Mouse (Mus musculus) thymus, postnatal 36 days (tissue): ENCODE measurements around the gene Ldlrad3.

Source experiments
- DNase-seq, 2 experiments: peaks; one replicate each; pipeline ENCODE4 v3.0.0; 2022; ENCODE audit warnings: mixed read lengths in 2 of 2

The Ldlrad3 gene

GRCm38 (mm10) chr2:102185069-102185950 lies 875 bp downstream of the Ldlrad3 start:
- DNase-seq = peak; percentile 14 to 29

- DNase-seq = peak; percentile 24 to 57
Observed at GRCm38 (mm10) chr2:102183720-102184480, 2.3 kb downstream of the Ldlrad3 start.

- no peak for DNase-seq
Observed at GRCm38 (mm10) chr2:102181459-102181858, 4.7 kb downstream of the Ldlrad3 start.

DNA sequence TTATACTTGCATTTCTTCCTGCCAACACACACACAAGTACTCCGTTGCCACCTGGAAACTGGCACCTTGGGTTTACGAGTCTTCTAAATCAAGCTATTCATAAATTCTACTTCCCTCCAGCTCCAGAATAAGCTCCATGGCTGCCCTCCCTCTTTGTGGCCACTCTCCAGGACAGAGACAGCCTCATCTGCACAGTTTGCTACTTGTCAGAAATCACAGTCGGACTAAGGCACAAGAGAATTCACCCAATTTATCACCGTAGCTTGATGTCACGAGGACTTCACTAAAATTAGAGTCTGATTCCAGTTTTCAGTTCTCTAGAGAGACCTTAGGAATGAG lies 9.8 kb downstream of the Ldlrad3 start:
- no peak for DNase-seq

GRCm38 (mm10) chr2:102175741-102176433 lies 10.3 kb downstream of the Ldlrad3 start:
- no peak for DNase-seq

DNA sequence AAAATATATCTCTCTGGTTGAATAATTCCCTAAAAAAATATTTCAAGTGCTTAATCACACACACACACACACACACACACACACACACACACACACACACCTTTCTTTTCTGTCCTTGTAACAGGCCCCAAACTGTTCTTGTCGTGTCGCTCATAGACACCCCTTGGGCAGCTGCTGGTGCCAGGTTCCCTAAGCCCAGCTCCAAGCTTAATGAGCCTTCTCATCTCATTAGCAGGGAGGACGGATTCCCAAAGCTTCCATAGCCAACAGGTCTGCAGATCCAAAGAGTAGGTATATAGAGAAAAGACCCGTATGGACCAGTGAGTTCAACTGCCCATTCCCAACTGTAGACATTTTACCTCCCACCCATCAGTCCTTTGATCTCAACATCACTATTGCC lies 13.7 kb downstream of the Ldlrad3 start:
- no peak for DNase-seq

- DNase-seq = no peak
Observed at GRCm38 (mm10) chr2:102166550-102167325, 19.4 kb downstream of the Ldlrad3 start.

GRCm38 (mm10) chr2:102163106-102163505 lies 23.1 kb downstream of the Ldlrad3 start:
- no peak for DNase-seq

DNA sequence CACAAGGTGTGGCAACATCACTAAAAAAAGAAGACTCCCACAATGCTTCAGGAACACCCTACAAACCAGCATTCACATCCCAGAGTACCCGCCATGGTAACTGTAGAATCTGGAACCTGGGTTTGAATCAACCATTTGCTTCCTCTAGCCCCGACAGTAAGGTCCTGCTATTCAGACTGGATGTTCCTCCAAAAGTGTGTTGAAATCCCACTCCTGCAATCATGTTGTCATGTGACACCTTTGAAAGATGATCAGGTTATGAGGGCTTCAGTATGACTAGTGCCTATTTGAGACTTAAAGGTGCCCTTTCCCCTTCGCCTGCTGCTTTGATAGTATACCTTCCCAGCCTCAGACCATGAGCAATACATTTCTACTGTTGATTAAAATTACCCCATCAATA lies 28.6 kb downstream of the Ldlrad3 start:
- DNase-seq = no peak

GRCm38 (mm10) chr2:102157010-102157409 lies 29.2 kb downstream of the Ldlrad3 start:
- DNase-seq = no peak

- DNase-seq = no peak
Observed at GRCm38 (mm10) chr2:102156460-102156859, 29.7 kb downstream of the Ldlrad3 start.

DNA sequence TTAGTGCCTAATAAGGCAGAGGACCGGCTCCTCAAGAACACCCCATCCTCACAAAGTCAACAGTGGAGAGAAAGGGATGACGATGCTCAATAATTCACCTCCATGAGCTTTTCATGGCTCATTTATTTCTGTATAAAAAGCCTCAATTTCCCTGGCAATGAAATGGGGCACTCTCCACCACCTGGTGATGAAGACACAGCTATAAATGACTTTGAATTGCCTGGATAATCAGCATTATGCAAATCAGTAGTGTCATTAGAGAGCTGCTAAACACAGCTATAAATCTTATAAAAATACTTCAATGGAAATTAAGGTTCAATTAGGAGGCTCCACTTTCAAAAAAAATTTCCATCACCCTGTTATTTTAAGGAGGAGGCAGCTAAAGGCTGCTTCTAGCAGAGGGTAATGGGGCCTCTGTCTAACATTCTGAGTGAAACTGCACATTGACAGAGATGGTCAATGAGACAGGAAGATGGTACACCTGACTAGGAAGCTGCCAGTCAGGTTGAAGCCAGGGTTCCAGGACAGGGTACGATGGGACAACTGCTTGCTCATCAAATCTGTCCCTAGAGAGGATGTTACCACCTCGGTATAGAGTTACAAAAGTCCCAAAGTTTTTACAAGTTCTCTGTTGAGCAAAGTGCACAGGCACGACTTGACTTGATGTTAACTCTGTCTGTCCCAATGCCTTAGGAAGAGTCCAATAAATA lies 30.7 kb downstream of the Ldlrad3 start:
- DNase-seq = no peak

GRCm38 (mm10) chr2:102154771-102155211 lies 31.4 kb downstream of the Ldlrad3 start:
- DNase-seq = no peak

GRCm38 (mm10) chr2:102154328-102154727 lies 31.9 kb downstream of the Ldlrad3 start:
- DNase-seq = no peak

DNA sequence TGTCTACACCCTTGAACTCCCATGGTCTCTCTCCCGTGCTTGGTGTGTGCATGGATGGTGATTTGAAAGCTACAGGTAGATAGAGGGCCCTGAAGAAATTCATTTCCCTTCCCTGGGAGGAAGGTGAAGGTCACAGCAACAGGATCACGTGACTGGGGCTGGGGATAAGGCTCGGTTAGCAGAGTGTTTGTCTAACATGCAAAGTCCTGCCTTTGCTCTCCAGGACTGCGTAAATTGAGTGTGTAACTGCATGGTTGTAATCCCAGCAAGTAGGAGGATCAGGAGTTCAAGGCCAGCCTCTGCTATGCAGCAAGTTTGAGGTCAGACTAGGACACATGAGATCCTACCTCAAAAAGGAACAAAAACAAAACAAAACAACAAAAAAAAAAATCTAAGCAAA lies 32.7 kb downstream of the Ldlrad3 start:
- no peak for DNase-seq

GRCm38 (mm10) chr2:102152851-102153250 lies 33.3 kb downstream of the Ldlrad3 start:
- no peak for DNase-seq

- DNase-seq = no peak
Observed at GRCm38 (mm10) chr2:102149058-102149457, 37.1 kb downstream of the Ldlrad3 start.

GRCm38 (mm10) chr2:102148093-102148492 lies 38.1 kb downstream of the Ldlrad3 start:
- DNase-seq = no peak

DNA sequence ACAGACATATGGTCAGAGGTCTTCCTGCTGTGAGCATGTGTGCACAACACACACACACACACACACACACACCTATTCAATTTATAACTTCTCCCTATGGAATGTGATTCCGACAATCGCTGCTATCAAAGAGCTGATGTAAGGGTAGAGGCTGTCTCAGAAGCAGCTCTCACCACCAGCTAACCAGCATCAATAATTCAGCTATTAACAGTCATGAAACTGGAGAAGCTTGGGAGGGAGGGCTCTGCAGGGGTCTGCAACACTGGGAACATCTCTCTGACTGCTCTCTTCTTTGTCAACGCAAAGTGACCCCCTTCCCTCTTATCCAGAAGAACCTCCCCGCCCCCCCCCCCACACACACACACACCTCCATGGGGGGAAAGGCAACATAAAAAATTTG lies 38.6 kb downstream of the Ldlrad3 start:
- no peak for DNase-seq

DNA sequence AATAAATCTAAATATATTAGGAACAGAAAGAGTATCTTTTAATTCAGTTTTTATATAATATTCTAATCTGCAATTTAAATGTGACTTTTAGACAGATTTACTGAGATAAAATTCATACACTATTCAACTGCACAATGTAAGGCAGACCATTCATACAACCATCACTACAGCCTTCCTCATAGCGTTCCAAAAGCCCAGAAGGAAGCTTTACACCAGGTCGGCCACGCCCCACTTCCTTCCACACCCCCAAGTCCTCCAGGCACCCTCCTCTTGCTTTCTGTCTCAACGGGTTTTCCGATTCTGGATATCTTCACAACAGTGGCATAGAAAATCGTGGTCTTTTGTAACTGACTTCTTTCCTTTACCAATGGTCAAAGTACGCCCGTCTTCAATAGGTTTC lies 39.8 kb downstream of the Ldlrad3 start:
- DNase-seq = peak in 1 of 2 experiments; percentile 16

GRCm38 (mm10) chr2:102145036-102145435 lies 41.1 kb downstream of the Ldlrad3 start:
- no peak for DNase-seq

- DNase-seq = no peak
Observed at GRCm38 (mm10) chr2:102144311-102144710, 41.9 kb downstream of the Ldlrad3 start.
